Mouse (Mus musculus) midbrain, embryonic 10.5 days (tissue): Measurements from ENCODE around the gene Tcf3. TPM values are rescaled to one million over a fixed set of nuclear protein-coding genes. Genes with fewer than 3 reads are reported as not detected.
A peak's percentile ranks its signal among the peaks of the same experiment; 100 is the strongest.

Experiments used
- DNase-seq: peaks from one replicate; pipeline ENCODE4 v3.0.0-alpha.2; 2017; ENCODE audit warnings: low spot score
- H3K27ac ChIP-seq: fragments of 300-500 bp; sonication (generic); replicated peaks from 2 replicates; pipeline ENCODE4 v1.5.1; 2016; ENCODE audit warnings: mild to moderate bottlenecking
- H3K27me3 ChIP-seq: fragments of 300-500 bp; sonication (generic); 2 replicates; pipeline ENCODE4 v1.6.1; 2016; ENCODE audit warnings: low read depth, mild to moderate bottlenecking; ENCODE audit not compliant: poor library complexity, severe bottlenecking
- H3K36me3 ChIP-seq: fragments of 300-500 bp; sonication (generic); 2 replicates; pipeline ENCODE4 v1.6.1; 2016; ENCODE audit warnings: mild to moderate bottlenecking, moderate library complexity
- H3K4me1 ChIP-seq: fragments of 300-500 bp; sonication (generic); 2 replicates; pipeline ENCODE4 v1.6.1; 2016
- H3K4me3 ChIP-seq: fragments of 300-500 bp; sonication (generic); 2 replicates; pipeline ENCODE4 v1.5.1; 2016; ENCODE audit warnings: mild to moderate bottlenecking, moderate library complexity
- H3K9me3 ChIP-seq: fragments of 300-500 bp; sonication (generic); replicated peaks from 2 replicates; pipeline ENCODE4 v1.6.1; 2016; ENCODE audit warnings: mild to moderate bottlenecking
- WGBS: fragments of 180-500 bp; shearing (Covaris S2); methylation state at CpG from one replicate; pipeline ENCODE4 v1.1.7; 2016; 5-methylcytosine and 5-hydroxymethylcytosine counted together
- microRNA-seq: library from miRNA; unstranded; fragments of <30 nt; microRNA quantifications from one replicate; pipeline ENCODE4, GENCODE M21; 2017
- polyA plus RNA-seq: library from polyadenylated mRNA; unstranded; fragments of >200 nt; fragmentation: Nextera tagmentation; extraction: Ambion mirVana; gene quantifications from 2 replicates; pipeline ENCODE4 v1.2.1, GENCODE M21; 2016

Gene Tcf3
- polyA plus RNA-seq, 1 experiment from 2014 or later, result 190 TPM

DNA sequence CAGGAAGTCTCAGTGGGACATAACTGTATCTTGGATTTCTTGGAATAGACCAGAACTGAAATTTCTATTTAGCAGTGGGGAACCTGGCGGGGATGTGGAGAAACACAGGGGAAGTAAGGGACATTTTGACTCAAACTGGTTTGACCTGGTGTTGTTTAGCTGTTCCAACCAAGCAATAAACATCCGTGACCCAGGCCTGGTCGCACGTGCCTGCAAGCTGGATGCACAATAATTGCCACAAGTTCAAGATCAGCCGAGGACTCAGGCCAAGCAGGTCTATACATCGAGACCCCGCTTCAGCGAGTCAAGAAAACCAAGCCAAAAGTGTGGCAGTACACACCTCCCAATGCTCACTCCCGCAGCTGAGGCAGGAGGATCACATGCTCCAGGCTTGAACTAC lies 61.5 kb downstream of the Tcf3 start:
- H3K36me3 ChIP-seq, result no peaks in the 10 kb centered on the region
- WGBS, result 56% methylated on average over 9 of the region's 9 CpGs
- DNase-seq, result no peak
- peak overlapping the region; percentile 32 for H3K4me3 ChIP-seq
- H3K4me1 ChIP-seq, result peaks cover 14% of the 10 kb centered on the region
- 0 out of 2 replicates have a peak overlapping the region, but pooled peaks have one; percentile 49 for H3K27ac ChIP-seq
- peaks cover 22% of the 10 kb centered on the region for H3K27me3 ChIP-seq
- peaks cover 7% of the 10 kb centered on the region for H3K9me3 ChIP-seq

GRCm38 (mm10) chr10:80371411-80371966 lies 62.0 kb downstream of the Tcf3 start:
- peak; percentile 61 for DNase-seq
- 3% methylated on average over 12 of the region's 12 CpGs for WGBS

DNA sequence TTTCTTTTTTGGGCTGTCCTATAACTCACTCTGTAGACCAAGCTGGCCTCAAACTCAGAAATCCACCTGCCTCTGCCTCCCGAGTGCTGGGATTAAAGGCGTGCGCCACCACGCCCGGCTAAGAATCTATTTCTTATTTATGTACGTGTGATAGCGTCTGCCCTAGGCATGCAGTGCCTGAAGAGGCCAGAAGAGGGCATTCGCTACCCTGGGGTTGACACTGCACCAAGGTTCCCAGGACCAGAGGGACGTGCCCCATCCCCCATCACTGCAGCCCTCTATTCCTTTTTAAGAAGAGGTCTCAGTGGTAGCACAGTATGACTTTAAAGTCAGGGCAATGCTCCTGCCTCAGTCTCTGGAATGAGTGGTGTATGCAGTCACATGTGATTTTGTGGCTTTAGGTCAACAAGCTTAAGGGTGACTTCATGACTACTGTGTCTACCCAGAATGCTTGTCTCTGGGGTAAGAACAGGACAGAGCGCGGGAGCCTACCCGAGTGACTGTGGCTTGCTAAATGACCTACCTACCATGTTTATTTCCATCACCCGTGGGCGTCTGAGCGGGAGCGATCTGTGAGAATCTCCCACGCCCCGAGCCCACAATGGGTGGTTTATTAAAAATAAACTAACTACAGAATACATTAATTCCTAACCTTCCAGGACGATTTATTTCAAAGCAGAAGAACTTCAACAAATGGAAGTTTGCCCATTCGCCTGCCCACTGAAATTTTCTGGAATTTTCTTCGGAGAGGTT lies 63.3 kb downstream of the Tcf3 start:
- DNase-seq, result no peak
- H3K27ac ChIP-seq, result no peak overlapping the region
- no peak overlapping the region for H3K4me3 ChIP-seq
- peaks cover 14% of the 10 kb centered on the region for H3K4me1 ChIP-seq
- 82% methylated on average over 21 of the region's 21 CpGs for WGBS
- H3K9me3 ChIP-seq, result peaks cover 7% of the 10 kb centered on the region
- peaks cover 28% of the 10 kb centered on the region for H3K27me3 ChIP-seq
- no peaks in the 10 kb centered on the region for H3K36me3 ChIP-seq

More at GRCm38 (mm10) chr10:80371411-80371966, 62.0 kb downstream of the Tcf3 start:
- Histone ChIP-seq H3K9me3 (peaks cover 7% of the 10 kb centered on the region), H3K36me3 (no peaks in the 10 kb centered on the region), H3K27me3 (peaks cover 27% of the 10 kb centered on the region), H3K4me3 (peak overlapping the region; percentile 32), H3K27ac (peak overlapping the region; percentile 49), H3K4me1 (peaks cover 14% of the 10 kb centered on the region)

- Histone ChIP-seq H3K36me3 (no peaks in the 10 kb centered on the region), H3K27me3 (peaks cover 42% of the 10 kb centered on the region), H3K9me3 (peaks cover 7% of the 10 kb centered on the region), H3K27ac (no peak overlapping the region), H3K4me3 (no peak overlapping the region), H3K4me1 (peaks cover 24% of the 10 kb centered on the region)
- no peak for DNase-seq
- 86% methylated on average over 6 of the region's 6 CpGs for WGBS
Measured at GRCm38 (mm10) chr10:80368392-80368791, 65.1 kb downstream of the Tcf3 start.

GRCm38 (mm10) chr10:80367954-80368353 lies 65.5 kb downstream of the Tcf3 start:
- Histone ChIP-seq H3K9me3 (peaks cover 7% of the 10 kb centered on the region), H3K36me3 (no peaks in the 10 kb centered on the region), H3K4me3 (no peak overlapping the region), H3K4me1 (peaks cover 25% of the 10 kb centered on the region), H3K27me3 (peaks cover 44% of the 10 kb centered on the region), H3K27ac (no peak overlapping the region)
- DNase-seq, result no peak
- 70% methylated on average over 5 of the region's 5 CpGs for WGBS

GRCm38 (mm10) chr10:80365736-80366135 lies 67.7 kb downstream of the Tcf3 start:
- WGBS, result 74% methylated on average over 6 of the region's 6 CpGs
- H3K9me3 ChIP-seq, result peaks cover 7% of the 10 kb centered on the region
- H3K4me1 ChIP-seq, result peaks cover 12% of the 10 kb centered on the region
- no peak overlapping the region for H3K27ac ChIP-seq
- no peak for DNase-seq
- H3K27me3 ChIP-seq, result peaks cover 50% of the 10 kb centered on the region
- H3K36me3 ChIP-seq, result no peaks in the 10 kb centered on the region
- no peak overlapping the region for H3K4me3 ChIP-seq

DNA sequence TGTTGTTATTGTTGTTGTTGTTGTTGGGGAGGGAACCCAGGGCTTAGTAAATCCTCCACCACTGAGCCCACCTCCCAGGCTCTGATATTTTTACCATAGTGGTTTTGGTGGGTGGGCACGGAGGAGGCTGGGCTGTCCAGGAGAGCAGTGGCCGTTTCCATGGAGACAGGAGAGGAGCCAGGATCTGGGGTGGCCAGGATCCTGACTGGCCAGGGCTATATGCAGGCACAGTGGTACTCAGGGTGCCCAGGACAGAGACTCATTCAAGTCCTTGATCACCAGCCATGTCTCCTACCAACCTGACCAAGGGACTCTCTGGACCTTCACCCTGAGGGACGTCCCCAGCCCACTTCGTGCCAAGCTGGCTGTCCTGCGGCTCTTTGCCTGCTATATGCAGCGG lies 69.7 kb downstream of the Tcf3 start:
- Histone ChIP-seq H3K9me3 (peaks cover 6% of the 10 kb centered on the region), H3K4me1 (peaks cover 13% of the 10 kb centered on the region), H3K27ac (no peak overlapping the region), H3K27me3 (peaks cover 70% of the 10 kb centered on the region), H3K4me3 (peak overlapping the region; percentile 7; the same call in 1 of the 2 replicates), H3K36me3 (no peaks in the 10 kb centered on the region)
- 26% methylated on average over 6 of the region's 6 CpGs for WGBS
- no peak for DNase-seq

Small RNAs within 50 kb of the gene (microRNA-seq; reads per million reads assigned to microRNA genes)
- not detected for gene Gm22721

Other genes starting within 250 kb of the Tcf3 start
- 154 and 166 TPM in 2 replicates for gene Mum1, start 207.2 kb downstream of the Tcf3 start, polyA plus RNA-seq
- 288 and 314 TPM in 2 replicates for gene Ndufs7, start 184.5 kb downstream of the Tcf3 start, polyA plus RNA-seq
- 32.5 and 35.5 TPM in 2 replicates for gene Gamt, start 172.6 kb downstream of the Tcf3 start, polyA plus RNA-seq
- 43.7 and 50.6 TPM in 2 replicates for gene Dazap1, start 172.2 kb downstream of the Tcf3 start, polyA plus RNA-seq
- gene Rps15, start 141.2 kb downstream of the Tcf3 start, polyA plus RNA-seq, result 889 and 1,053 TPM in 2 replicates
- gene Apc2, start 137.7 kb downstream of the Tcf3 start, polyA plus RNA-seq, result 28.3 and 61.6 TPM in 2 replicates
- gene 2310011J03Rik, start 113.1 kb downstream of the Tcf3 start, polyA plus RNA-seq, result 57.3 TPM in 2 replicates
- gene Pcsk4, start 104.1 kb downstream of the Tcf3 start, polyA plus RNA-seq, result 3.3 and 4.2 TPM in 2 replicates
- 9.1 and 11.5 TPM in 2 replicates for gene Reep6, start 103.7 kb downstream of the Tcf3 start, polyA plus RNA-seq
- gene Adamtsl5, start 85.2 kb downstream of the Tcf3 start, polyA plus RNA-seq, result 0.48 and 0.91 TPM in 2 replicates
- 0.12 and 0.32 TPM in 2 replicates for gene Plk5, start 77.2 kb downstream of the Tcf3 start, polyA plus RNA-seq
- gene Mex3d, start 46.0 kb downstream of the Tcf3 start, polyA plus RNA-seq, result 6.3 and 6.4 TPM in 2 replicates
- 338 and 351 TPM in 2 replicates for gene Mbd3, start 34.1 kb downstream of the Tcf3 start, polyA plus RNA-seq
- 610 and 635 TPM in 2 replicates for gene Uqcr11, start 26.8 kb downstream of the Tcf3 start, polyA plus RNA-seq
- gene Onecut3, start 61.2 kb upstream of the Tcf3 start, polyA plus RNA-seq, result 1.4 and 2.1 TPM in 2 replicates
- gene Atp8b3, start 105.5 kb upstream of the Tcf3 start, polyA plus RNA-seq, result 0.41 and 0.79 TPM in 2 replicates
- gene Rexo1, start 127.9 kb upstream of the Tcf3 start, polyA plus RNA-seq, result 31.6 and 35.3 TPM in 2 replicates
- gene Klf16, start 143.7 kb upstream of the Tcf3 start, polyA plus RNA-seq, result 4.8 and 6.1 TPM in 2 replicates
- 86.8 and 87.3 TPM in 2 replicates for gene Abhd17a, start 156.7 kb upstream of the Tcf3 start, polyA plus RNA-seq
- gene Scamp4, start 169.2 kb upstream of the Tcf3 start, polyA plus RNA-seq, result 91.0 and 94.1 TPM in 2 replicates
- gene Adat3, start 169.2 kb upstream of the Tcf3 start, polyA plus RNA-seq, result 10.6 and 10.8 TPM in 2 replicates
- 5.6 and 6.4 TPM in 2 replicates for gene Gm49322, start 172.4 kb upstream of the Tcf3 start, polyA plus RNA-seq
- gene Csnk1g2, start 189.2 kb upstream of the Tcf3 start, polyA plus RNA-seq, result 131 and 151 TPM in 2 replicates
- 70.3 and 75.2 TPM in 2 replicates for gene Btbd2, start 223.4 kb upstream of the Tcf3 start, polyA plus RNA-seq
- gene Mknk2, start 244.5 kb upstream of the Tcf3 start, polyA plus RNA-seq, result 82.7 and 84.7 TPM in 2 replicates